Comparison of ENCODE assay signal across 8 mouse cellular contexts in genomic region chr9:63602043-63602939, GRCm38 (mm10). TPM values are rescaled to one million over a fixed set of nuclear protein-coding genes. Genes with fewer than 3 reads are reported as not detected.
A peak's percentile ranks its signal among the peaks of the same experiment; 100 is the strongest.
DNase-seq lines count a peak whose midpoint lies in the region; ATAC-seq and TF ChIP-seq lines count a peak whose summit lies in the region.

TSS of gene Iqch (minus strand) at chr9:63602493.
TSS of gene Aagab (plus strand) at chr9:63602660.

- WGBS in hindbrain, embryonic 12.5 days = 2% methylated on average over 65 of the region's 70 CpGs

- peak within 1 kb of the TSS; percentile 75 for H3K27ac ChIP-seq in hindbrain, embryonic 12.5 days

- H3K4me1 ChIP-seq in hindbrain, embryonic 12.5 days = peaks cover 19% of the 10 kb centered on the region

- H3K4me2 ChIP-seq in hindbrain, embryonic 12.5 days (replicated peaks) = peak within 1 kb of the TSS; percentile 69

- TF ChIP-seq CTCF in Patski (IDR thresholded peaks at IDR 0.05) = no peak

- peak; percentile 88 for ATAC-seq in Patski
- peak; percentile 99 for ATAC-seq in hindbrain, embryonic 12.5 days (ENCODE audit: low FRiP score)

- no peaks in the 10 kb centered on the region for H3K9me3 ChIP-seq in hindbrain, embryonic 12.5 days (replicated peaks)

- peak; percentile 68 for DNase-seq in Patski (ENCODE audit: low read depth, low spot score)
- peak; percentile 98 to 99 for DNase-seq in cerebellum, postnatal 10 days
- DNase-seq in frontal cortex, postnatal 10 days (ENCODE audit: low spot score in 2 of 2) = peak; percentile 93 to 96
- DNase-seq in layer of hippocampus, postnatal 14 days (ENCODE audit: low spot score in 2 of 2) = peak; percentile 95 to 97
- peak; percentile 97 for DNase-seq in lung, postnatal 10 days
- peak; percentile 96 for DNase-seq in ovary, postnatal 14 days (ENCODE audit: low spot score)
- peak; percentile 98 to 99 for DNase-seq in thymus, postnatal 10 days (ENCODE audit: low spot score in 2 of 2)

- no peaks in the 10 kb centered on the region for H3K36me3 ChIP-seq in hindbrain, embryonic 12.5 days

- POLR2A ChIA-PET in Patski (lab: Charles Lee) = interaction anchor here (0.6 kb wide), 1 partner anchor 58 kb away, joined by 4 read pairs; no protein-coding TSS in a partner anchor

- in situ Hi-C loops in Patski (cut with MboI; ENCODE audit: low pct_unique_long_range_greater_than_20kb) = no loop called here

- no peaks in the 10 kb centered on the region for H3K27me3 ChIP-seq in Patski
- no peaks in the 10 kb centered on the region for H3K27me3 ChIP-seq in hindbrain, embryonic 12.5 days

- peak within 1 kb of the TSS; percentile 93 for H3K4me3 ChIP-seq in hindbrain, embryonic 12.5 days

- CTCF ChIA-PET in Patski (lab: Charles Lee) = no interaction called here

- peak within 1 kb of the TSS; percentile 84 for H3K9ac ChIP-seq in hindbrain, embryonic 12.5 days

RNA-seq across cellular contexts. Expression of gene Iqch, which starts in this region (rescaled TPM):
- 0.09 TPM for polyA plus RNA-seq in Patski (2021)
- polyA plus RNA-seq in hindbrain, embryonic 12.5 days (2016; fragmentation: Nextera tagmentation; extraction: Ambion mirVana) = 0.10 and 0.16 TPM in 2 replicates
- under 1 TPM; 0.14 to 0.16 TPM for total RNA-seq in layer of hippocampus, postnatal 14 days (2021)

RNA-seq across cellular contexts. Expression of gene Aagab, which starts in this region (rescaled TPM):
- 47.8 TPM for polyA plus RNA-seq in Patski (2021)
- polyA plus RNA-seq in hindbrain, embryonic 12.5 days (2016; fragmentation: Nextera tagmentation; extraction: Ambion mirVana) = 54.1 and 61.1 TPM in 2 replicates
- 10 to 100 TPM; 47.8 to 58.7 TPM for total RNA-seq in layer of hippocampus, postnatal 14 days (2021)

Comparison
In these comparisons a context has a peak if more than half of its experiments do, and no peak if none do; other contexts are left out.
1. Peak in every context shown above with its lines: DNase-seq, ATAC-seq, H3K4me3 ChIP-seq and H3K27ac ChIP-seq.